Mouse (Mus musculus): ENCODE measurements around the gene Arid3c. TPM values are rescaled to one million over a fixed set of nuclear protein-coding genes. Genes with fewer than 3 reads are reported as not detected.

The Arid3c gene
- total and polyA plus RNA-seq, 3 experiments = not detected

- Histone ChIP-seq H3K4me2 (ENCODE audit: insufficient read depth, low read depth, poor library complexity, severe bottlenecking) (no peak overlapping the region), H3K36me3 (replicated peaks in 1 of 2; ENCODE audit: control insufficient read depth in 1 of 2, insufficient read depth in 1 of 2, low read length in 1 of 2) (no peaks in the 10 kb centered on the region), H3K9me3 (replicated peaks; ENCODE audit: low read length) (no peaks in the 10 kb centered on the region), H3K9ac (ENCODE audit: insufficient read depth, low read depth) (no peak overlapping the region), H3K4me3 (replicated peaks in 1 of 3; ENCODE audit: low read depth in 2 of 3, low read length in 2 of 3, poor library complexity in 1 of 3) (no peak overlapping the region), H3K27ac (ENCODE audit: insufficient read depth, low read depth) (no peak overlapping the region), H3K4me1 (ENCODE audit: control insufficient read depth in 1 of 2, insufficient read depth in 2 of 2) (peaks cover 0 to 5% of the 10 kb centered on the region in 2 experiments; a peak in 1 of 4 replicates), H3K79me2 (replicated peaks; ENCODE audit: control insufficient read depth, extremely low read depth, insufficient read depth, poor library complexity, severe bottlenecking) (no peaks in the 10 kb centered on the region), H3K27me3 (replicated peaks) (peaks cover 97% of the 10 kb centered on the region)
- no peak for TF ChIP-seq HCFC1 (IDR thresholded peaks at IDR 0.05; ENCODE audit: low read depth, low read length)
- TF ChIP-seq ZNF384 (IDR thresholded peaks at IDR 0.05; ENCODE audit: low read depth, low read length) = no peak
- no peak for TF ChIP-seq TBP (conservative IDR thresholded peaks at IDR 0.05; ENCODE audit: low read depth, low read length)
- no peak for TF ChIP-seq NRF1 (IDR thresholded peaks at IDR 0.05; ENCODE audit: low read depth, low read length)
- TF ChIP-seq MAX (IDR thresholded peaks at IDR 0.05; ENCODE audit: low read length) = no peak
- TF ChIP-seq CHD1 (IDR thresholded peaks at IDR 0.05; ENCODE audit: low read depth, low read length) = no peak
- no peak for TF ChIP-seq BHLHE40 (IDR thresholded peaks at IDR 0.05; ENCODE audit: low read depth, low read length)
- TF ChIP-seq PAX5 (IDR thresholded peaks at IDR 0.05; ENCODE audit: low read length) = no peak
- TF ChIP-seq IRF4 (IDR thresholded peaks at IDR 0.05; ENCODE audit: low read depth, low read length) = no peak
- TF ChIP-seq POLR2AphosphoS2 (IDR thresholded peaks at IDR 0.05; ENCODE audit: low read depth, low read length) = no peak
- TF ChIP-seq NELFE (IDR thresholded peaks at IDR 0.05; ENCODE audit: low read depth, low read length) = no peak
- TF ChIP-seq E2F4 (IDR thresholded peaks at IDR 0.05; ENCODE audit: insufficient replicate concordance, low read depth, low read length) = no peak
- no peak for TF ChIP-seq SIN3A (IDR thresholded peaks at IDR 0.05; ENCODE audit: low read length)
- no peak for TF ChIP-seq CTCF (conservative IDR thresholded peaks at IDR 0.05 in 1 of 2, IDR thresholded peaks at IDR 0.05 in 1 of 2; ENCODE audit: low read depth in 2 of 2, low read length in 2 of 2)
- TF ChIP-seq RAD21 (IDR thresholded peaks at IDR 0.05; ENCODE audit: low read depth, low read length) = no peak
- in situ Hi-C loops (cut with MboI; ENCODE audit: low pct_ligation_motif_present, low pct_unique_long_range_greater_than_20kb, low sequenced_read_pairs) (no loop called here), dilution Hi-C loops (cut with MboI; ENCODE audit: extremely low pct_ligation_motif_present, extremely low pct_unique_long_range_greater_than_20kb, low sequenced_read_pairs) (no loop called here)
- no peak for DNase-seq (ENCODE audit: extremely low read depth)
These were observed 54.5 kb downstream of the Arid3c start for GRCm38 (mm10) chr4:41676248-41677005.

Other genes starting within 250 kb of the Arid3c start
- 0.04 TPM in 2 replicates for gene AI464131, start 228.1 kb downstream of the Arid3c start, total RNA-seq (2012; rRNA removed)
- gene AI464131, start 228.1 kb downstream of the Arid3c start, total RNA-seq (2014; rRNA removed) = not detected in 2 replicates
- 0.10 TPM in 1 of 2 replicates, not detected in the other for gene AI464131, start 228.1 kb downstream of the Arid3c start, polyA plus RNA-seq (2012; ENCODE audit: insufficient read length, low read depth)
- not detected in 2 replicates for gene 1110017D15Rik, start 213.8 kb downstream of the Arid3c start, total RNA-seq (2012; rRNA removed)
- gene 1110017D15Rik, start 213.8 kb downstream of the Arid3c start, total RNA-seq (2014; rRNA removed) = not detected in 2 replicates
- gene 1110017D15Rik, start 213.8 kb downstream of the Arid3c start, polyA plus RNA-seq (2012; ENCODE audit: insufficient read length, low read depth) = not detected in 2 replicates
- 1.2 and 1.6 TPM in 2 replicates for gene Fam219a, start 161.6 kb downstream of the Arid3c start, total RNA-seq (2012; rRNA removed)
- gene Fam219a, start 161.6 kb downstream of the Arid3c start, total RNA-seq (2014; rRNA removed) = 0.11 and 0.20 TPM in 2 replicates
- gene Fam219a, start 161.6 kb downstream of the Arid3c start, polyA plus RNA-seq (2012; ENCODE audit: insufficient read length, low read depth) = 1.5 and 1.8 TPM in 2 replicates
- 0.42 and 0.89 TPM in 2 replicates for gene Dnaic1, start 161.4 kb downstream of the Arid3c start, total RNA-seq (2012; rRNA removed)
- gene Dnaic1, start 161.4 kb downstream of the Arid3c start, total RNA-seq (2014; rRNA removed) = 0.34 and 1.1 TPM in 2 replicates
- 3.7 and 4.1 TPM in 2 replicates for gene Dnaic1, start 161.4 kb downstream of the Arid3c start, polyA plus RNA-seq (2012; ENCODE audit: insufficient read length, low read depth)
- gene Enho, start 90.8 kb downstream of the Arid3c start, total RNA-seq (2012; rRNA removed) = 0.25 and 0.59 TPM in 2 replicates
- 0.17 TPM in 1 of 2 replicates, not detected in the other for gene Enho, start 90.8 kb downstream of the Arid3c start, total RNA-seq (2014; rRNA removed)
- not detected in 2 replicates for gene Enho, start 90.8 kb downstream of the Arid3c start, polyA plus RNA-seq (2012; ENCODE audit: insufficient read length, low read depth)
- gene Cntfr, start 34.1 kb downstream of the Arid3c start, total RNA-seq (2012; rRNA removed) = not detected in 2 replicates
- not detected in 2 replicates for gene Cntfr, start 34.1 kb downstream of the Arid3c start, total RNA-seq (2014; rRNA removed)
- not detected in 2 replicates for gene Cntfr, start 34.1 kb downstream of the Arid3c start, polyA plus RNA-seq (2012; ENCODE audit: insufficient read length, low read depth)
- 4.2 and 5.7 TPM in 2 replicates for gene Il11ra1, start 31.2 kb downstream of the Arid3c start, total RNA-seq (2012; rRNA removed)
- 1.2 and 1.3 TPM in 2 replicates for gene Il11ra1, start 31.2 kb downstream of the Arid3c start, total RNA-seq (2014; rRNA removed)
- 4.8 and 6.9 TPM in 2 replicates for gene Il11ra1, start 31.2 kb downstream of the Arid3c start, polyA plus RNA-seq (2012; ENCODE audit: insufficient read length, low read depth)
- gene Rpp25l, start 17.6 kb downstream of the Arid3c start, total RNA-seq (2012; rRNA removed) = 65.3 and 84.1 TPM in 2 replicates
- gene Rpp25l, start 17.6 kb downstream of the Arid3c start, total RNA-seq (2014; rRNA removed) = 62.8 and 72.8 TPM in 2 replicates
- 48.1 and 48.5 TPM in 2 replicates for gene Rpp25l, start 17.6 kb downstream of the Arid3c start, polyA plus RNA-seq (2012; ENCODE audit: insufficient read length, low read depth)
- gene Dctn3, start 8.0 kb downstream of the Arid3c start, total RNA-seq (2012; rRNA removed) = 130 and 133 TPM in 2 replicates
- gene Dctn3, start 8.0 kb downstream of the Arid3c start, total RNA-seq (2014; rRNA removed) = 112 and 125 TPM in 2 replicates
- gene Dctn3, start 8.0 kb downstream of the Arid3c start, polyA plus RNA-seq (2012; ENCODE audit: insufficient read length, low read depth) = 90.5 and 117 TPM in 2 replicates
- 18.6 and 19.1 TPM in 2 replicates for gene Galt, start 24.1 kb upstream of the Arid3c start, total RNA-seq (2012; rRNA removed)
- 23.0 and 23.2 TPM in 2 replicates for gene Galt, start 24.1 kb upstream of the Arid3c start, total RNA-seq (2014; rRNA removed)
- 16.6 and 22.9 TPM in 2 replicates for gene Galt, start 24.1 kb upstream of the Arid3c start, polyA plus RNA-seq (2012; ENCODE audit: insufficient read length, low read depth)
- 60.7 and 70.2 TPM in 2 replicates for gene Sigmar1, start 25.0 kb upstream of the Arid3c start, total RNA-seq (2012; rRNA removed)
- gene Sigmar1, start 25.0 kb upstream of the Arid3c start, total RNA-seq (2014; rRNA removed) = 19.8 and 26.4 TPM in 2 replicates
- gene Sigmar1, start 25.0 kb upstream of the Arid3c start, polyA plus RNA-seq (2012; ENCODE audit: insufficient read length, low read depth) = 89.4 and 97.5 TPM in 2 replicates
- gene Ccl27a, start 43.1 kb upstream of the Arid3c start, total RNA-seq (2012; rRNA removed) = 3.1 and 5.6 TPM in 2 replicates
- gene Ccl27a, start 43.1 kb upstream of the Arid3c start, total RNA-seq (2014; rRNA removed) = 2.5 and 3.3 TPM in 2 replicates
- 2.7 and 6.4 TPM in 2 replicates for gene Ccl27a, start 43.1 kb upstream of the Arid3c start, polyA plus RNA-seq (2012; ENCODE audit: insufficient read length, low read depth)
- gene Gm21541, start 172.5 kb upstream of the Arid3c start, total RNA-seq (2012; rRNA removed) = not detected in 2 replicates
- gene Gm21541, start 172.5 kb upstream of the Arid3c start, total RNA-seq (2014; rRNA removed) = not detected in 2 replicates
- not detected in 2 replicates for gene Gm21541, start 172.5 kb upstream of the Arid3c start, polyA plus RNA-seq (2012; ENCODE audit: insufficient read length, low read depth)
- gene Gm20878, start 210.4 kb upstream of the Arid3c start, total RNA-seq (2012; rRNA removed) = not detected in 2 replicates
- not detected in 2 replicates for gene Gm20878, start 210.4 kb upstream of the Arid3c start, total RNA-seq (2014; rRNA removed)
- 1.3 TPM in 1 of 2 replicates, not detected in the other for gene Gm20878, start 210.4 kb upstream of the Arid3c start, polyA plus RNA-seq (2012; ENCODE audit: insufficient read length, low read depth)
- gene Fam205a4, start 234.9 kb upstream of the Arid3c start, total RNA-seq (2012; rRNA removed) = not detected in 2 replicates
- not detected in 2 replicates for gene Fam205a4, start 234.9 kb upstream of the Arid3c start, total RNA-seq (2014; rRNA removed)
- gene Fam205a4, start 234.9 kb upstream of the Arid3c start, polyA plus RNA-seq (2012; ENCODE audit: insufficient read length, low read depth) = not detected in 2 replicates

Data from CH12.LX (cell line).